Mouse (Mus musculus): ENCODE data around the gene Rassf7. TPM values are rescaled to one million over a fixed set of nuclear protein-coding genes. Genes with fewer than 3 reads are reported as not detected.

Gene Rassf7
- polyA plus RNA-seq, 1 experiment from 2014 or later = 20.2 TPM

GRCm38 (mm10) chr7:141176173-141176572 lies 39.5 kb upstream of the Rassf7 start:
- DNase-seq (ENCODE audit: low spot score) = peak; percentile 91
- no peak overlapping the region for H3K4me3 ChIP-seq (replicated peaks; ENCODE audit: low read length)
- 2% methylated on average over 8 of the region's 8 CpGs for whole genome bisulfite sequencing
- no peaks in the 10 kb centered on the region for H3K9me3 ChIP-seq (ENCODE audit: control insufficient read depth, low read length)
- H3K36me3 ChIP-seq (replicated peaks; ENCODE audit: control insufficient read depth, insufficient read depth) = no peaks in the 10 kb centered on the region
- ATAC-seq (ENCODE audit: low FRiP score) = no peak
- H3K4me1 ChIP-seq (replicated peaks; ENCODE audit: control insufficient read depth, insufficient read depth, low read length) = peaks cover 7% of the 10 kb centered on the region
- H3K4me2 ChIP-seq (replicated peaks) = no peak overlapping the region
- no peak overlapping the region for H3K9ac ChIP-seq
- H3K27ac ChIP-seq = no peak overlapping the region
- H3K27me3 ChIP-seq (ENCODE audit: control insufficient read depth, insufficient read depth, low read length) = no peaks in the 10 kb centered on the region

GRCm38 (mm10) chr7:141188194-141188593 lies 27.5 kb upstream of the Rassf7 start:
- ATAC-seq (ENCODE audit: low FRiP score) (no peak), DNase-seq (ENCODE audit: low spot score) (no peak)
- Histone ChIP-seq H3K4me1 (replicated peaks; ENCODE audit: control insufficient read depth, insufficient read depth, low read length) (peaks cover 10% of the 10 kb centered on the region), H3K27me3 (ENCODE audit: control insufficient read depth, insufficient read depth, low read length) (no peaks in the 10 kb centered on the region), H3K27ac (no peak overlapping the region), H3K4me3 (replicated peaks; ENCODE audit: low read length) (no peak overlapping the region), H3K9me3 (ENCODE audit: control insufficient read depth, low read length) (no peaks in the 10 kb centered on the region), H3K9ac (no peak overlapping the region), H3K36me3 (replicated peaks; ENCODE audit: control insufficient read depth, insufficient read depth) (peaks cover 36% of the 10 kb centered on the region), H3K4me2 (replicated peaks) (no peak overlapping the region)
- WGBS = 88% methylated on average over 3 of the region's 3 CpGs

DNA sequence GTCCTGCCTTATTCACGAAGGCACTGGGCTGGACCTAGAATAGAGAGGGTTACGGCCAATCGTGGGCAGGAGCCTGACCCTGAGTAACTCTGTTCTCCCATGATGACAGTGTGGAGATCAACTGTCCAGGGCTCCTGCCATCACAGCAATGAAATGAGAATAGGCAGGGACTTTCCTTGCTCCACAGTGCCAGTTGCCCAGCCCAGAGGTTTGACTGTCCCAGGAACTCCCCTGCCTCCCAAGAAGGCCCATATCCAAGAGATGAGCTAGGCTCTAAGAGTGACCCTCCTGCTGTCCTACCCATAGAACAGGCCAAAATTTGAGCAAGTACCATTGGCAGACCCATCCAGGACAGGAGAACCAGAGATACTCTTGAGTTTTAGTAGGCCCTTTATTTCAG lies 26.9 kb upstream of the Rassf7 start:
- Histone ChIP-seq H3K9me3 (ENCODE audit: control insufficient read depth, low read length) (no peaks in the 10 kb centered on the region), H3K36me3 (replicated peaks; ENCODE audit: control insufficient read depth, insufficient read depth) (peaks cover 36% of the 10 kb centered on the region), H3K4me3 (replicated peaks; ENCODE audit: low read length) (no peak overlapping the region), H3K9ac (no peak overlapping the region), H3K27ac (no peak overlapping the region), H3K4me1 (replicated peaks; ENCODE audit: control insufficient read depth, insufficient read depth, low read length) (peaks cover 11% of the 10 kb centered on the region), H3K4me2 (replicated peaks) (no peak overlapping the region), H3K27me3 (ENCODE audit: control insufficient read depth, insufficient read depth, low read length) (no peaks in the 10 kb centered on the region)
- WGBS = 91% methylated on average over 3 of the region's 3 CpGs
- DNase-seq (ENCODE audit: low spot score) = no peak
- ATAC-seq (ENCODE audit: low FRiP score) = no peak

- Histone ChIP-seq H3K9ac (no peak overlapping the region), H3K4me3 (replicated peaks; ENCODE audit: low read length) (no peak overlapping the region), H3K4me1 (replicated peaks; ENCODE audit: control insufficient read depth, insufficient read depth, low read length) (peaks cover 17% of the 10 kb centered on the region), H3K9me3 (ENCODE audit: control insufficient read depth, low read length) (no peaks in the 10 kb centered on the region), H3K27me3 (ENCODE audit: control insufficient read depth, insufficient read depth, low read length) (no peaks in the 10 kb centered on the region), H3K27ac (no peak overlapping the region), H3K36me3 (replicated peaks; ENCODE audit: control insufficient read depth, insufficient read depth) (peaks cover 36% of the 10 kb centered on the region), H3K4me2 (replicated peaks) (no peak overlapping the region)
- DNase-seq (ENCODE audit: low spot score) = no peak
- WGBS = 97% methylated on average over 3 of the region's 3 CpGs
- no peak for ATAC-seq (ENCODE audit: low FRiP score)
Observed at GRCm38 (mm10) chr7:141190220-141190619, 25.4 kb upstream of the Rassf7 start.

GRCm38 (mm10) chr7:141191036-141191435 lies 24.6 kb upstream of the Rassf7 start:
- Histone ChIP-seq H3K9me3 (ENCODE audit: control insufficient read depth, low read length) (no peaks in the 10 kb centered on the region), H3K4me1 (replicated peaks; ENCODE audit: control insufficient read depth, insufficient read depth, low read length) (peaks cover 21% of the 10 kb centered on the region)
- ATAC-seq (ENCODE audit: low FRiP score) = no peak

GRCm38 (mm10) chr7:141191796-141192685 lies 23.6 kb upstream of the Rassf7 start:
- WGBS = 93% methylated on average over 24 of the region's 24 CpGs
- ATAC-seq (ENCODE audit: low FRiP score) (no peak), DNase-seq (ENCODE audit: low spot score) (no peak)
- no peaks in the 10 kb centered on the region for H3K27me3 ChIP-seq (ENCODE audit: control insufficient read depth, insufficient read depth, low read length)
- H3K4me3 ChIP-seq (replicated peaks; ENCODE audit: low read length) = peak overlapping the region; percentile 97
- no peaks in the 10 kb centered on the region for H3K9me3 ChIP-seq (ENCODE audit: control insufficient read depth, low read length)
- peaks cover 36% of the 10 kb centered on the region for H3K36me3 ChIP-seq (replicated peaks; ENCODE audit: control insufficient read depth, insufficient read depth)
- H3K9ac ChIP-seq = no peak overlapping the region
- H3K4me2 ChIP-seq (replicated peaks) = peak overlapping the region; percentile 96
- H3K4me1 ChIP-seq (replicated peaks; ENCODE audit: control insufficient read depth, insufficient read depth, low read length) = peaks cover 21% of the 10 kb centered on the region
- no peak overlapping the region for H3K27ac ChIP-seq

More at GRCm38 (mm10) chr7:141191036-141191435, 24.6 kb upstream of the Rassf7 start:
- Histone ChIP-seq H3K36me3 (replicated peaks; ENCODE audit: control insufficient read depth, insufficient read depth) (peaks cover 36% of the 10 kb centered on the region), H3K4me3 (replicated peaks; ENCODE audit: low read length) (no peak overlapping the region), H3K9ac (no peak overlapping the region), H3K27ac (no peak overlapping the region), H3K4me2 (replicated peaks) (no peak overlapping the region), H3K27me3 (ENCODE audit: control insufficient read depth, insufficient read depth, low read length) (no peaks in the 10 kb centered on the region)
- 88% methylated on average over 13 of the region's 14 CpGs for WGBS
- DNase-seq (ENCODE audit: low spot score) = no peak

GRCm38 (mm10) chr7:141192776-141193347 lies 22.8 kb upstream of the Rassf7 start:
- H3K36me3 ChIP-seq (replicated peaks; ENCODE audit: control insufficient read depth, insufficient read depth) = peaks cover 36% of the 10 kb centered on the region
- H3K4me1 ChIP-seq (replicated peaks; ENCODE audit: control insufficient read depth, insufficient read depth, low read length) = peaks cover 21% of the 10 kb centered on the region
- H3K9ac ChIP-seq = peak overlapping the region; percentile 97
- no peaks in the 10 kb centered on the region for H3K9me3 ChIP-seq (ENCODE audit: control insufficient read depth, low read length)
- H3K4me3 ChIP-seq (replicated peaks; ENCODE audit: low read length) = peak overlapping the region; percentile 97
- H3K27me3 ChIP-seq (ENCODE audit: control insufficient read depth, insufficient read depth, low read length) = no peaks in the 10 kb centered on the region
- H3K27ac ChIP-seq = peak overlapping the region; percentile 82; the same call in 1 of the 2 replicates
- DNase-seq (ENCODE audit: low spot score) (no peak), ATAC-seq (ENCODE audit: low FRiP score) (no peak)
- peak overlapping the region; percentile 96 for H3K4me2 ChIP-seq (replicated peaks)
- 34% methylated on average over 12 of the region's 12 CpGs for WGBS

- Histone ChIP-seq H3K9me3 (ENCODE audit: control insufficient read depth, low read length) (no peaks in the 10 kb centered on the region), H3K4me1 (replicated peaks; ENCODE audit: control insufficient read depth, insufficient read depth, low read length) (peaks cover 21% of the 10 kb centered on the region), H3K9ac (peak overlapping the region; percentile 97), H3K27me3 (ENCODE audit: control insufficient read depth, insufficient read depth, low read length) (no peaks in the 10 kb centered on the region), H3K27ac (peak overlapping the region; percentile 82), H3K36me3 (replicated peaks; ENCODE audit: control insufficient read depth, insufficient read depth) (peaks cover 36% of the 10 kb centered on the region), H3K4me3 (replicated peaks; ENCODE audit: low read length) (peak overlapping the region; percentile 97), H3K4me2 (replicated peaks) (peak overlapping the region; percentile 96)
- DNase-seq (ENCODE audit: low spot score) (peak; percentile 24), ATAC-seq (ENCODE audit: low FRiP score) (no peak)
- 0% methylated on average over 33 of the region's 43 CpGs for WGBS
Observed at GRCm38 (mm10) chr7:141193348-141193856, 22.3 kb upstream of the Rassf7 start.

GRCm38 (mm10) chr7:141193948-141194347 lies 21.7 kb upstream of the Rassf7 start, which contains the start of the genes Hras and Lrrc56:
Gene Hras, minus strand, starts transcription at chr7:141194005.
Gene Lrrc56, plus strand, starts transcription at chr7:141194157.
- WGBS = under 1% methylated on average over 30 of the region's 39 CpGs
- H3K9ac ChIP-seq = peak within 1 kb of the TSS; percentile 97
- peaks cover 34% of the 10 kb centered on the region for H3K36me3 ChIP-seq (replicated peaks; ENCODE audit: control insufficient read depth, insufficient read depth)
- peaks cover 21% of the 10 kb centered on the region for H3K4me1 ChIP-seq (replicated peaks; ENCODE audit: control insufficient read depth, insufficient read depth, low read length)
- no peaks in the 10 kb centered on the region for H3K9me3 ChIP-seq (ENCODE audit: control insufficient read depth, low read length)
- no peaks in the 10 kb centered on the region for H3K27me3 ChIP-seq (ENCODE audit: control insufficient read depth, insufficient read depth, low read length)
- DNase-seq (ENCODE audit: low spot score) (peak; percentile 98), ATAC-seq (ENCODE audit: low FRiP score) (peak; percentile 95)
- peak within 1 kb of the TSS; percentile 82 for H3K27ac ChIP-seq
- H3K4me3 ChIP-seq (replicated peaks; ENCODE audit: low read length) = peak within 1 kb of the TSS; percentile 97
- peak within 1 kb of the TSS; percentile 97 for H3K4me2 ChIP-seq (replicated peaks)
